Mouse (Mus musculus) adrenal gland (tissue): ENCODE data around the gene Sez6.

Experiments
- intact Hi-C: fragments of 180-260 bp; cut with DNase I; formaldehyde crosslinking; loops from one replicate; pipeline ENCODE4 v1.15.1; 2025

The Sez6 gene

GRCm38 (mm10) chr11:77979221-77979809 lies 48.7 kb downstream of the Sez6 start:
- intact Hi-C loops, result loop anchor here (10.0 kb wide), 1 partner anchor 245 kb away; no protein-coding TSS in a partner anchor

GRCm38 (mm10) chr11:77980281-77981204 lies 49.9 kb downstream of the Sez6 start:
- intact Hi-C loops, result no loop called here

- intact Hi-C loops, result no loop called here
Observed at GRCm38 (mm10) chr11:77981609-77982440, 51.2 kb downstream of the Sez6 start.

GRCm38 (mm10) chr11:77982441-77982905 lies 51.9 kb downstream of the Sez6 start, which contains the start of gene Phf12:
Gene Phf12, plus strand, starts transcription at chr11:77982754.
- intact Hi-C loops, result no loop called here

DNA sequence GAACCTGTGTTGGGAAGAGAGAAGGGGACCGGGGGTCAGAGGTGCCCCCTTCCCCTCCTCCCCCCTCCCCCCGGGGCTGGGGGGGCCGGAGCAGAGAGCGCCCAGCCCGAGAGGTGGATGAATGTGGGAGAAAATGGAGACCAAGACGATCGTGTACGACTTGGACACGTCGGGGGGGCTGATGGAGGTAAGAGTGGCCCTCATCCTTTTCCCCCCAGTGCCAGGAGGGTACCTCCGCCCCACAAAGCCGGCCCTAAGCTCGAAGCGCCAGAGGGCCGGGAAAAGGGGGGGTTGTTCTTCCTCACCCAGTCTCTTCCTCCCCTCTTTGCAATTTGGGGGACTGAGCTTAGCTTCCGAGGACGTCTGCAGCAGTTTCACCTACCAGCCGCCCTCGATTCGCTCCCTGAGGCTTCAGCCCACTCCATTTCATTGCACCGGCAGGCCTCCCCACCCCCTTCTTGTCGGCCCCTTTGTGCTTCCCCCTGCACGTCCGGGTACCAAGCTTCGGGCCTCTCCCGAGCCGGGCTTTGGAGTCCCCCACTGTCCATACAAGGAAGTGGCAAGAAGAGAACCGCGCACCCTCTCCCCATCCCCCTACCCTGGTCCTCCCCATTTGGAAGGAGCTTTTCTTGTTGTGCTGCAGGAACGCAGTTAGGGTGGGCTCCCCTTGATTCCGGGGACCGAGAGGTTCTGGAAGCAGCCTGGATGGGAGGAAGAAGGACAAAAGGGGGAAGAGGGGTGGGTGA lies 52.8 kb downstream of the Sez6 start:
- intact Hi-C loops, result no loop called here

- intact Hi-C loops, result no loop called here
Observed at GRCm38 (mm10) chr11:77983937-77984835, 53.6 kb downstream of the Sez6 start.

DNA sequence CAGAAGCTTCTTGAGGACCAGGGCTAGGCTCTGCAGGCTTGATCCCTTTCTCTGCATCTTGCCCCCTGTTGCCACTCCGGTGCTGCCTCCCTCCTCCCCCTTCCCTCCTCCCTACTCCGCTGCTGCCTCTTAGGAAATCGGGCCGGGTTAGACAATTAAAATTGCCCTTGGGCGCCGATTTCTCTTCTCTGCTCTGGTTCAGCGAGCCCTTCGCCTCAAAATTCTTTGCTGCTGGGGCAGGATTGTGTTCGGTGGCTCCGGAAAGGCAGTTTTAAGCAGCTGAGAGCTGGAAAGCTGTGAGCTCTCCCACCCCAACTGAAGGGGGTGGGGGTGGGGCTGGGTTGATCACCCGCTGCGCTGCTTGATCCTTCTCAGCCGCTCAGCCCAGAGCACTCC lies 54.2 kb downstream of the Sez6 start:
- intact Hi-C loops, result loop anchor here (5.0 kb wide), 1 partner anchor 52 kb away; the partner anchor contains the start of gene Flot2

- intact Hi-C loops, result loop anchor here (5.0 kb wide), 1 partner anchor 52 kb away; the partner anchor contains the start of gene Flot2
Observed at GRCm38 (mm10) chr11:77985541-77986065, 55.0 kb downstream of the Sez6 start.

DNA sequence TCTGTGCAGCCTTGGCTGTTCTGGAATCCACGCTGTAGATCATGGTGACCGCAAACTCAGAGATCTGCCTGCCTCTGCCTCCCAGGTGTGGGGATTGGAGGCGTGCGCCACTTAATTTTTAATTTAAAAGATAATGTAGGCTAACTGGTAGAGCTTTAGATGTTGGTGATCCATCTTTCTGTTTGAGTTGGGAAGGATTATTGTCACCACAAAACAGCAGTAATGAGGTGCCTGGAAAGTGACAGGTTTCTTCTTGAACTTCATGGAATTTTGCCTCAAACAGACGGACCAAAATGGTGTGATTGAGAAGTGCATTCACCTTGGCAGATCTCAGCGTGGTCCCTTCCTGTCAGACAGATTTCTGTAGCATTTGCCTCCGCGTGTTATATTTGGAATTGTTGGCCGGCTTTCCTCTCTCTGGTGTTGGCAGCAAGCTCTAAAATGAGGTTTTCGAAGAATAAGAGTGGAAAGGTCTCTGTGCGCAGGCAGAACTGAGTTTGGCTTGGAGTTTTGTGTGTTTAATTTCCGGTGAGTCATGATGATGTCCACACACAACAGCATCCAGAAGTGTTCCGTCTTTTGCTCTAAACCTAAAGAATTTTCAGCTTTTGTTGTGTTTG lies 58.6 kb downstream of the Sez6 start:
- intact Hi-C loops, result loop anchor here (5.0 kb wide), 1 partner anchor 48 kb away; the partner anchor contains the start of gene Flot2

GRCm38 (mm10) chr11:77995556-77995955 lies 65.0 kb downstream of the Sez6 start:
- intact Hi-C loops, result no loop called here

GRCm38 (mm10) chr11:78006446-78006845 lies 75.8 kb downstream of the Sez6 start:
- intact Hi-C loops, result no loop called here

DNA sequence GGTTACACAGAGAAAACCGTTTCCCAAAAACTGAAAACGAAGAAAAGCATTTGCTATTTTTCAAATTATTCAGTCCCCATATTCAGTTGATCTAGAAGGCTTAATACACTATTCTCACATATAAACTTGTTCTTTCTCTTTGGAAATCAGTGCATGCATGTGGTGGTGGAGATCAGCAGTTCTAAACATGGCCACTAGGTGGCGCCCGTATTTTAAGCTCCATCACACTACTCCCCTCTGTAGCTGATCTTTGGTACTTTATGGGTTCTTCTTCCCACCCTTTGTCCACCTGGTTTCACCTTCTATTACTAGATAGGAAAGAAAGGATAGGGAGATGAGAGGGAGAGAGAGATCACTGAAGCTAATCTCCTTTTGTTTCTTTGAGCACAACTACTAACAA lies 89.1 kb downstream of the Sez6 start:
- intact Hi-C loops, result no loop called here

GRCm38 (mm10) chr11:78023607-78024006 lies 93.0 kb downstream of the Sez6 start:
- intact Hi-C loops, result no loop called here
